Mouse (Mus musculus): ENCODE data around the gene Tmc7. TPM values are rescaled to one million over a fixed set of nuclear protein-coding genes. Genes with fewer than 3 reads are reported as not detected.

Gene Tmc7
- polyA plus RNA-seq, 1 experiment from 2014 or later: 1.9 TPM

DNA sequence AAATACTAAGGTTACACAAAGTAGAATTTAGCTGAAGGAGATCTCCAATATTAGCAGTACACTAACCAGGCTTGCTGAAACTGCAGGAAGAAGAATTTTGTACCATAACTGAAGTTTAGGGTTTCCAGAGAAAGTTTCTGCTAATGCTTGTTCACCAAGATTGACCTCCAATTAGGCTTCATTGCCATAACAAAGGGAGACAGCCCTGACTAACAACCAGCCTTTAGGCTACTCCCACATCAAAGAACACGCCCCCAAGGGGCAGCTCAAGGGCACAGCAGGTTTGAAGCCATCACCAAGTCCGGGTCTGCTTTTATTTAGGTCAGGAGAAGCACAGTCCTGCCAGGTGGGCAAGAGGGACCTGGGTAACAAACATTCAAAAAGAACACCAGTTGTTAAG, 4.6 kb downstream of the Tmc7 start:
- Histone ChIP-seq H3K9me3 (replicated peaks; ENCODE audit: control insufficient read depth, low read length) (0 out of 2 replicates have a peak, but pooled peaks cover 2% of the 10 kb centered on the region), H3K27me3 (ENCODE audit: control insufficient read depth, insufficient read depth, low read length) (peaks cover 1% of the 10 kb centered on the region; the same call in 1 of the 2 replicates), H3K27ac (ENCODE audit: low read depth, low read length) (no peak overlapping the region), H3K9ac (ENCODE audit: low read depth, low read length) (no peak overlapping the region), H3K4me3 (ENCODE audit: low read depth, low read length) (no peak overlapping the region), H3K4me1 (ENCODE audit: control insufficient read depth, insufficient read depth, low read length) (peaks cover 10% of the 10 kb centered on the region), H3K4me2 (no peak overlapping the region), H3K36me3 (ENCODE audit: control insufficient read depth, insufficient read depth, low read length) (no peaks in the 10 kb centered on the region)
- 54% methylated on average over 2 of the region's 2 CpGs for WGBS (ENCODE audit: insufficient replicate concordance)
- ATAC-seq (replicated peaks; ENCODE audit: insufficient number of reproducible peaks, low FRiP score, low TSS enrichment): no peak

DNA sequence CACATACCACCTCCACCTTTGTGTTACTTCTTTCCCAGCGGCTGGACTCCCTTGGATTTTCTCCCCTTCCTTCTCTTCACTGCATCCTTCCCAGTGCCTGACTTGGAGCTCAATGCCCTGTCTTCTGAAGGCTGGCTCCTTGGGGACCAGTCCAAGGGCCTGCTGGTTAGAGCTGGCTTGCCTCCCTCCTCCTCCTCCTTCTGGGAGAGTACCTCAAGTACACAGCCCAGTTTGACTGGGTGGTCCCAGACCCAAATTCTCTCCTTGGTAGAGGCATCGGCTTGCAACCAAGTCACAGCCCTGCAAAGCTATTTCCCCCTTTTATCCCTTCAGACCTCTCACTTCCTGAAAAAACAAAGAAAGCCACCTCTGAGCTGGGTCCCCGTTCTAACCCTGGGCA, 6.3 kb downstream of the Tmc7 start:
- 49% methylated on average over 3 of the region's 3 CpGs for WGBS (ENCODE audit: insufficient replicate concordance)
- H3K4me3 ChIP-seq (ENCODE audit: low read depth, low read length): no peak overlapping the region
- H3K4me2 ChIP-seq: no peak overlapping the region
- ATAC-seq (replicated peaks; ENCODE audit: insufficient number of reproducible peaks, low FRiP score, low TSS enrichment): no peak
- no peaks in the 10 kb centered on the region for H3K36me3 ChIP-seq (ENCODE audit: control insufficient read depth, insufficient read depth, low read length)
- peaks cover 10% of the 10 kb centered on the region for H3K4me1 ChIP-seq (ENCODE audit: control insufficient read depth, insufficient read depth, low read length)
- H3K9me3 ChIP-seq (replicated peaks; ENCODE audit: control insufficient read depth, low read length): 0 out of 2 replicates have a peak, but pooled peaks cover 2% of the 10 kb centered on the region
- no peak overlapping the region for H3K9ac ChIP-seq (ENCODE audit: low read depth, low read length)
- H3K27me3 ChIP-seq (ENCODE audit: control insufficient read depth, insufficient read depth, low read length): no peaks in the 10 kb centered on the region
- no peak overlapping the region for H3K27ac ChIP-seq (ENCODE audit: low read depth, low read length)

DNA sequence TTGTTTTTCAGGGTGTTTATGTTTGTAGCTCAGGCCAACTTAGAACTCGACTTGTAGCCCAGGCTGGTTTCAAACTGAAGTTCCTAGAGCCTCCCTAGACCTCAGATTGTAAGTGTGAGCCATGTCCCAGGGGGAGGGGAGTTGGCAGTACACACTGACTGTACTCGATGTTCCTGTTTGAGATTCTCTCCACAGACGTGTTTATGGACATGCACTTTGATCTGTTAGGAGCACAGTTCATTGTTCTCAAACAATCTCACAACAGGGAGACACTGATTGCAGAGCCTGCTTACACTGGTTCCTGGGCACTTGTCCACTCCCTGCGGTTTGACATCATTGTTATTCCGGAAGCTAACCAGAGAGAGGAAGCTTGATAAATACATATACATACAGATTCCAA, 12.5 kb downstream of the Tmc7 start:
- no peaks in the 10 kb centered on the region for H3K36me3 ChIP-seq (ENCODE audit: control insufficient read depth, insufficient read depth, low read length)
- H3K9ac ChIP-seq (ENCODE audit: low read depth, low read length): no peak overlapping the region
- H3K27ac ChIP-seq (ENCODE audit: low read depth, low read length): no peak overlapping the region
- H3K9me3 ChIP-seq (replicated peaks; ENCODE audit: control insufficient read depth, low read length): peaks cover 2% of the 10 kb centered on the region; the same call in 1 of the 2 replicates
- H3K4me1 ChIP-seq (ENCODE audit: control insufficient read depth, insufficient read depth, low read length): no peaks in the 10 kb centered on the region
- H3K27me3 ChIP-seq (ENCODE audit: control insufficient read depth, insufficient read depth, low read length): no peaks in the 10 kb centered on the region
- ATAC-seq (replicated peaks; ENCODE audit: insufficient number of reproducible peaks, low FRiP score, low TSS enrichment): no peak
- WGBS (ENCODE audit: insufficient replicate concordance): 58% methylated on average over 5 of the region's 5 CpGs
- H3K4me3 ChIP-seq (ENCODE audit: low read depth, low read length): no peak overlapping the region
- no peak overlapping the region for H3K4me2 ChIP-seq

DNA sequence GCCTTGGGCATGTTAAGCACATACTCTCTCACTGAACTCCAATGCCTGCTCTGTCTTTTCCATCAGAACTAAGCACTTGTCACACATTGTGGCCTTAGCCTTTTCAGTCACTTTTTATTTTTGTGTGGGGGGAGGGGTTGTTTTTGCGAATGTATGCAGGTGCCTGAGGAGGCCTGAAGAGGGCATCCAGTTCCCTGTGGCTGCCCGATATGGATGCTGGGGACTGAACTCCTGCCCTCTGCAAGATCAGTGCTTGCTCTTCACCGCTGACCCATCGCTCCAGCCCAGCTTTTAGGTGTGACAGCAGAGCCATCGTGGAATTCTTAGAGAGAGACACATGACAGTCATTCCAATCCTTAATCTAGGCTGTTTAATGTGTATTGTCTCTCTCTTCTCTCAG, 13.2 kb downstream of the Tmc7 start:
- WGBS (ENCODE audit: insufficient replicate concordance): 57% methylated on average over 5 of the region's 5 CpGs
- H3K4me1 ChIP-seq (ENCODE audit: control insufficient read depth, insufficient read depth, low read length): no peaks in the 10 kb centered on the region
- no peak overlapping the region for H3K27ac ChIP-seq (ENCODE audit: low read depth, low read length)
- no peak overlapping the region for H3K4me3 ChIP-seq (ENCODE audit: low read depth, low read length)
- H3K9me3 ChIP-seq (replicated peaks; ENCODE audit: control insufficient read depth, low read length): peaks cover 2% of the 10 kb centered on the region; the same call in 1 of the 2 replicates
- no peak overlapping the region for H3K9ac ChIP-seq (ENCODE audit: low read depth, low read length)
- no peaks in the 10 kb centered on the region for H3K36me3 ChIP-seq (ENCODE audit: control insufficient read depth, insufficient read depth, low read length)
- no peaks in the 10 kb centered on the region for H3K27me3 ChIP-seq (ENCODE audit: control insufficient read depth, insufficient read depth, low read length)
- no peak overlapping the region for H3K4me2 ChIP-seq
- ATAC-seq (replicated peaks; ENCODE audit: insufficient number of reproducible peaks, low FRiP score, low TSS enrichment): no peak

DNA sequence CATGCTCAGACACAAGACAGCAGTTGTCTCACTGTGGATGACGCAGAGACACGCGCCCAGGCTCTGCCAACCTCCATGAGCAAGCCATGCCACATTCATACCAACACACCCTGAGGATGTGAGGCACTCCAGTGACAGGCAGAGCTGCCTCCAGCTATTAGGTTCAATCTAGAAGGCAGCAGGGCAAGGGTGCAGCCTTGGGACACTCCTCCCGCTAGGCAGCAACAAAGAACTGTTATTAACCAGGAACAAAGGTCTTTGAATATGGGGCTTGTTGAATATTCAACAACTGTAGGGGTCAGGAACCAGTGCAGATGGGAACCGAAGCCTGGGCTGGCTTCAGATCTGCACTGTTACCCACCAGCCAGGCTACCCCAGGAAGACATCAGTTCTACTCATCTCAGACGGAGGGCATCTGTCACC, 15.4 kb downstream of the Tmc7 start:
- H3K4me3 ChIP-seq (ENCODE audit: low read depth, low read length): no peak overlapping the region
- H3K27me3 ChIP-seq (ENCODE audit: control insufficient read depth, insufficient read depth, low read length): no peaks in the 10 kb centered on the region
- ATAC-seq (replicated peaks; ENCODE audit: insufficient number of reproducible peaks, low FRiP score, low TSS enrichment): no peak
- no peak overlapping the region for H3K9ac ChIP-seq (ENCODE audit: low read depth, low read length)
- no peak overlapping the region for H3K27ac ChIP-seq (ENCODE audit: low read depth, low read length)
- H3K4me2 ChIP-seq: no peak overlapping the region
- H3K36me3 ChIP-seq (ENCODE audit: control insufficient read depth, insufficient read depth, low read length): no peaks in the 10 kb centered on the region
- 81% methylated on average over 6 of the region's 6 CpGs for WGBS (ENCODE audit: insufficient replicate concordance)
- no peaks in the 10 kb centered on the region for H3K4me1 ChIP-seq (ENCODE audit: control insufficient read depth, insufficient read depth, low read length)
- H3K9me3 ChIP-seq (replicated peaks; ENCODE audit: control insufficient read depth, low read length): peaks cover 2% of the 10 kb centered on the region; the same call in 1 of the 2 replicates

DNA sequence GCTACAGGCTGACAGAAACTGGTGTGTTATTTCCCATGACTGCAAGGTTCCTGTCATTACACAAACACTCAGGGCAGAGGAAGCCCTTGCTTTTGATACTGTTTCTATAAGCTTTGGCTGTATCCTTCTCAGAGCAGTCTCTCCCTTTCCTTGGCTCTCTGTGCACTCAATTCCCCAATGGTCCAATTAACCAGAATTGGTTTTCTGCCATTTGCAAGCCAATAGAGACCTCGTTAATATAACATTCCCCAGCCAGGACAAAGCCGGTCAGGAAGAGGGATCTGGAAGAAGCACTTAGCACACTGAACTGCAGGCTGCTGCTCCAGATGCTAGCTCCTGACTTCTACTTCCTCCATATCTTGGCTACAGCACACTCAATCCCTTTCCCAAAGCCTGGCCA, 30.2 kb downstream of the Tmc7 start:
- Histone ChIP-seq H3K4me3 (ENCODE audit: low read depth, low read length) (no peak overlapping the region), H3K36me3 (ENCODE audit: control insufficient read depth, insufficient read depth, low read length) (no peaks in the 10 kb centered on the region; the same call in 1 of the 2 replicates), H3K4me2 (no peak overlapping the region), H3K27me3 (ENCODE audit: control insufficient read depth, insufficient read depth, low read length) (no peaks in the 10 kb centered on the region), H3K9ac (ENCODE audit: low read depth, low read length) (no peak overlapping the region), H3K27ac (ENCODE audit: low read depth, low read length) (no peak overlapping the region), H3K9me3 (replicated peaks; ENCODE audit: control insufficient read depth, low read length) (no peaks in the 10 kb centered on the region), H3K4me1 (ENCODE audit: control insufficient read depth, insufficient read depth, low read length) (no peaks in the 10 kb centered on the region)
- no peak for ATAC-seq (replicated peaks; ENCODE audit: insufficient number of reproducible peaks, low FRiP score, low TSS enrichment)
- WGBS (ENCODE audit: insufficient replicate concordance): 86% methylated on average over 2 of the region's 2 CpGs

DNA sequence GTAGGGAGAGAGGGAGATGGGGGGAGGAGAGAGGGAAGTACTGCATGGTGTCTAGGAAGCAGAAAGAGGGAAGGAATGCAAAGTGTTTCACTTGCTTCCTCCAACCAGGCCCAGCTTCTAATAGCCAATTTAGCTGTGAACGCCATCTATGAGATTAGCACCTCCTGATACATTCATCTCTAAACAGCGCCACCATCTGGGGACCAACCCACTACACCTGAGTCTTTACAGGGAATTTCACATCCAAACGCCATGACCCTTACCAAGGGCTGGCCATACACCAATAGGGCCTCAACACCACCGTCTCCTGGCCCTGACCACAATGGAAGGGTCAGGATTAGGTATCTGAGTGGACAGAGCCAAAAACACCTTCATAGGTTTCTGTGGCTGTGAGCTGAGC, 30.7 kb downstream of the Tmc7 start:
- no peak overlapping the region for H3K27ac ChIP-seq (ENCODE audit: low read depth, low read length)
- no peaks in the 10 kb centered on the region for H3K9me3 ChIP-seq (replicated peaks; ENCODE audit: control insufficient read depth, low read length)
- H3K9ac ChIP-seq (ENCODE audit: low read depth, low read length): no peak overlapping the region
- WGBS (ENCODE audit: insufficient replicate concordance): 65% methylated on average over 4 of the region's 4 CpGs
- no peak for ATAC-seq (replicated peaks; ENCODE audit: insufficient number of reproducible peaks, low FRiP score, low TSS enrichment)
- H3K4me2 ChIP-seq: no peak overlapping the region
- no peaks in the 10 kb centered on the region for H3K27me3 ChIP-seq (ENCODE audit: control insufficient read depth, insufficient read depth, low read length)
- no peak overlapping the region for H3K4me3 ChIP-seq (ENCODE audit: low read depth, low read length)
- no peaks in the 10 kb centered on the region; the same call in 1 of the 2 replicates for H3K36me3 ChIP-seq (ENCODE audit: control insufficient read depth, insufficient read depth, low read length)
- no peaks in the 10 kb centered on the region for H3K4me1 ChIP-seq (ENCODE audit: control insufficient read depth, insufficient read depth, low read length)

DNA sequence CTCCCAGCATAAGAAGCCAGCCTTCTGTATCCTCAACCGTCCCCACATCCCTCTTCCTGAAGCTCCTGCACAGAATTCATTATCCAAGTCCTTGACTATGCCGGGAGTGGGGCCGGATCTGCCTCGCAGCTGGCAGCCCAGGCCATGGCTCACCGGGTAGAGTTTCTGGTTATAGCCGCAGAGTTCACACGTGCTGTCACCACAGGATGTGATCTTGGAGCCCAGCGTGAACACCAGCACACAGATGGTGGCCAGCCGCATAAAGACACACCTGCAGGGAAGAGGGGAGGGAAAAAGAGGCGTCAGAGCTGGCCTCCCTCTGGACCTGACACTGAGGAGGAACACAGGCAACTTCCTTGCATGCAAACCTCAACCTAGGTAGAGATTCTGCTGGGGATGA, 37.1 kb downstream of the Tmc7 start:
- H3K9ac ChIP-seq (ENCODE audit: low read depth, low read length): no peak overlapping the region
- no peaks in the 10 kb centered on the region; the same call in 1 of the 2 replicates for H3K36me3 ChIP-seq (ENCODE audit: control insufficient read depth, insufficient read depth, low read length)
- ATAC-seq (replicated peaks; ENCODE audit: insufficient number of reproducible peaks, low FRiP score, low TSS enrichment): no peak
- no peak overlapping the region for H3K27ac ChIP-seq (ENCODE audit: low read depth, low read length)
- H3K4me2 ChIP-seq: no peak overlapping the region
- no peaks in the 10 kb centered on the region for H3K4me1 ChIP-seq (ENCODE audit: control insufficient read depth, insufficient read depth, low read length)
- H3K9me3 ChIP-seq (replicated peaks; ENCODE audit: control insufficient read depth, low read length): no peaks in the 10 kb centered on the region
- no peak overlapping the region for H3K4me3 ChIP-seq (ENCODE audit: low read depth, low read length)
- WGBS (ENCODE audit: insufficient replicate concordance): 71% methylated on average over 10 of the region's 10 CpGs
- H3K27me3 ChIP-seq (ENCODE audit: control insufficient read depth, insufficient read depth, low read length): no peaks in the 10 kb centered on the region

DNA sequence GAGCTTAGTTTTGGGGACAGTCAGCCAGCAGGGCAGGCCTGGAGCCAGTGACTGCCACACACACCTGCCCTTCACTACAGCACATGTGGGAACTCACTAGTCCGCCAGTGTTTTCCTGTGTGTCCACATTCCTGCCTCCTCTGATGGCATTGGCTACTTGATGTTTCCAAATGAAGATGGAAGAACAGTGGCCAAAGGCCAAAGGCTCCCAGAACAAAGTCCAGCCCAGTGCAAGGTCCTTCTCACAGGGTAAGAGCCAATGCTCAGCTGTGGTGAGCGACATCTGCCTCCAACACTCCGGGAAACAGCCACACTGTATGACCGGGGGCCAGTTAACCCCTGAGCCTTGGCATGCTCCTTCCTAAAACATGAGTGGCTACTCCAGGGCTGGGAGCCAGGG, 40.4 kb downstream of the Tmc7 start:
- Histone ChIP-seq H3K4me1 (ENCODE audit: control insufficient read depth, insufficient read depth, low read length) (no peaks in the 10 kb centered on the region), H3K4me2 (no peak overlapping the region)
- no peak for ATAC-seq (replicated peaks; ENCODE audit: insufficient number of reproducible peaks, low FRiP score, low TSS enrichment)

More for the DNA sequence above, 40.4 kb downstream of the Tmc7 start:
- Histone ChIP-seq H3K4me3 (ENCODE audit: low read depth, low read length) (no peak overlapping the region), H3K9me3 (replicated peaks; ENCODE audit: control insufficient read depth, low read length) (no peaks in the 10 kb centered on the region), H3K9ac (ENCODE audit: low read depth, low read length) (no peak overlapping the region), H3K27me3 (ENCODE audit: control insufficient read depth, insufficient read depth, low read length) (no peaks in the 10 kb centered on the region), H3K27ac (ENCODE audit: low read depth, low read length) (no peak overlapping the region), H3K36me3 (ENCODE audit: control insufficient read depth, insufficient read depth, low read length) (no peaks in the 10 kb centered on the region)
- 93% methylated on average over 4 of the region's 4 CpGs for WGBS (ENCODE audit: insufficient replicate concordance)

All from heart, embryonic 11.5 days (tissue).